Mouse (Mus musculus) forebrain, embryonic 13.5 days (tissue): ENCODE measurements at regions not wholly inside any gene's neighbourhood (a gene's known extent, or its start where the extent isn't known, plus 50 kb on each side); places are given as distances from the start of the nearest gene placed in this dataset.
A peak's percentile ranks its signal among the peaks of the same experiment; 100 is the strongest.
"Not testable (repeated sequence)": the region's sequence is repeated elsewhere in the genome, so short reads cannot be mapped to it uniquely, and the experiment has no call there.

Source experiments
- ATAC-seq: fragments of 200-750 bp; cut with Nextera tagmentation; 2 replicates; pipeline ENCODE4 v1.8.0; 2017
- H3K27ac ChIP-seq: fragments of 300-500 bp; sonication (generic); 2 replicates; pipeline ENCODE4 v1.5.1; 2015; ENCODE audit warnings: inconsistent platforms, mild to moderate bottlenecking, moderate library complexity
- H3K27me3 ChIP-seq: fragments of 300-500 bp; sonication (generic); 2 replicates; pipeline ENCODE4 v1.6.1; 2015; ENCODE audit warnings: mild to moderate bottlenecking, inconsistent platforms
- H3K36me3 ChIP-seq: fragments of 300-500 bp; sonication (generic); 2 replicates; pipeline ENCODE4 v1.6.1; 2015; ENCODE audit warnings: mild to moderate bottlenecking, inconsistent platforms; ENCODE audit not compliant: poor library complexity, severe bottlenecking
- H3K4me1 ChIP-seq: fragments of 300-500 bp; sonication (generic); 2 replicates; pipeline ENCODE4 v1.6.1; 2015; ENCODE audit warnings: inconsistent platforms
- H3K4me2 ChIP-seq: fragments of 300-500 bp; sonication (generic); 2 replicates; pipeline ENCODE4 v1.6.1; 2015; ENCODE audit warnings: inconsistent platforms, mild to moderate bottlenecking, moderate library complexity
- H3K4me3 ChIP-seq: fragments of 300-500 bp; sonication (generic); 2 replicates; pipeline ENCODE4 v1.5.1; 2015; ENCODE audit warnings: mild to moderate bottlenecking, inconsistent platforms
- H3K9ac ChIP-seq: fragments of 300-500 bp; sonication (generic); 2 replicates; pipeline ENCODE4 v1.6.1; 2015; ENCODE audit warnings: mild to moderate bottlenecking, inconsistent platforms
- H3K9me3 ChIP-seq: fragments of 300-500 bp; sonication (generic); replicated peaks from 2 replicates; pipeline ENCODE4 v1.6.1; 2016; ENCODE audit warnings: inconsistent platforms
- WGBS: fragments of 180-500 bp; shearing (Covaris S2); methylation state at CpG from one replicate; pipeline ENCODE4 v1.1.7; 2015; 5-methylcytosine and 5-hydroxymethylcytosine counted together

DNA sequence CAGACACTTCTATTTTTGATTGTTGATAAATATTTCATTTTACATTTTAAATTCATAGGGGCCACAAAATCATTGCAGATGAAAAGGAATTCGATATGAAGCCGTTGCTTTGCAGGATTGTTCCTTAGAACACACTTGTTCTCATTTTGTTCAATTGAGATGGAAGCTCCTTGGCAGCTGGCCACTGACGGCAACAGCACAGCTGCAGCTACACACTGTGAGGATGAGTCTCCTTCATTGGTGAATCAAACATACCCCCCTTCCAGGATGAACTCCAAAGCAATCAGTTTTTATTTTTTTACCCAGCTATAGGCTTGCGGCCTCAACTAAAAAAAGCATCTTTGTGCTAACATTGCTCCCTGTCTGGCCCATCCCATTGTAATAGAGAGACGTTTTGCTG is 475.1 kb downstream of the Tbl1xr1 start:
- Histone ChIP-seq H3K4me1 (no peaks in the 10 kb centered on the region), H3K4me3 (no peak overlapping the region), H3K27me3 (no peaks in the 10 kb centered on the region), H3K9ac (no peak overlapping the region), H3K4me2 (no peak overlapping the region), H3K36me3 (no peaks in the 10 kb centered on the region), H3K9me3 (no peaks in the 10 kb centered on the region; the same call in 1 of the 2 replicates), H3K27ac (no peak overlapping the region)
- WGBS, result 78% methylated on average over 5 of the region's 5 CpGs
- peak; percentile 63; the same call in 1 of the 2 replicates for ATAC-seq

- H3K4me2 ChIP-seq, result no peak overlapping the region
- H3K36me3 ChIP-seq, result no peaks in the 10 kb centered on the region
- no peak overlapping the region for H3K4me3 ChIP-seq
- H3K9me3 ChIP-seq, result peaks cover 7% of the 10 kb centered on the region; the same call in 1 of the 2 replicates
- H3K27me3 ChIP-seq, result no peaks in the 10 kb centered on the region
- H3K27ac ChIP-seq, result no peak overlapping the region
- WGBS, result 59% methylated on average over 6 of the region's 6 CpGs
- H3K4me1 ChIP-seq, result no peaks in the 10 kb centered on the region
- H3K9ac ChIP-seq, result no peak overlapping the region
- no peak for ATAC-seq
These were observed 483.1 kb downstream of the Tbl1xr1 start for GRCm38 (mm10) chr3:22559556-22559955.

- not testable (repeated sequence) for H3K4me1 ChIP-seq, H3K27ac ChIP-seq, ATAC-seq, H3K4me2 ChIP-seq, H3K4me3 ChIP-seq, H3K36me3 ChIP-seq, H3K9me3 ChIP-seq, H3K27me3 ChIP-seq, H3K9ac ChIP-seq
- WGBS, result 92% methylated on average over 4 of the region's 4 CpGs
These were observed 484.2 kb downstream of the Tbl1xr1 start for GRCm38 (mm10) chr3:22560476-22561170.
